Mouse (Mus musculus): ENCODE results near the gene Mcat. TPM values are rescaled to one million over a fixed set of nuclear protein-coding genes. Genes with fewer than 3 reads are reported as not detected.
A peak's percentile ranks its signal among the peaks of the same experiment; 100 is the strongest.

The Mcat gene
- total RNA-seq, 2 experiments from 2014 or later: 0.38 to 3.1 TPM

DNA sequence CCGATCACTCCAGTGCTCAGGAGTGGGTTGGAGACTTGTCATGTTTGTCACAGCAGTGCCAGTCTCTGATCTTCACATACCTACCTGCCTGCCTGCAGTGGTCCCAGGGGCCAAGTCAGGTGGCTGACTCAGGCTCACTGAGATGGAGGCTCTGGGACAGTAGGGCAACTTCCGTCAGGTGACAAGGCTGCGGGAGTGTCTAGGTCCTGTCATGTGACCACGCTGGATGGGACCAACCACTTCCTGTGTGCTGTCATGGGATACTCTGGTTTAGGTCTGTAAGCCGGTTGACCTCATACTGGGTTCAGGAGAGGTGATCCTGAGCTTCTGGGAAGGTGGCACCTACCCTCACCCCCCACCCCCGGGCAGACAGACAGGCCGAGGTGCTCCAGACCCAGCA, 17.6 kb downstream of the Mcat start:
- ATAC-seq (replicated peaks; ENCODE audit: low FRiP score, poor library complexity, severe bottlenecking): no peak

DNA sequence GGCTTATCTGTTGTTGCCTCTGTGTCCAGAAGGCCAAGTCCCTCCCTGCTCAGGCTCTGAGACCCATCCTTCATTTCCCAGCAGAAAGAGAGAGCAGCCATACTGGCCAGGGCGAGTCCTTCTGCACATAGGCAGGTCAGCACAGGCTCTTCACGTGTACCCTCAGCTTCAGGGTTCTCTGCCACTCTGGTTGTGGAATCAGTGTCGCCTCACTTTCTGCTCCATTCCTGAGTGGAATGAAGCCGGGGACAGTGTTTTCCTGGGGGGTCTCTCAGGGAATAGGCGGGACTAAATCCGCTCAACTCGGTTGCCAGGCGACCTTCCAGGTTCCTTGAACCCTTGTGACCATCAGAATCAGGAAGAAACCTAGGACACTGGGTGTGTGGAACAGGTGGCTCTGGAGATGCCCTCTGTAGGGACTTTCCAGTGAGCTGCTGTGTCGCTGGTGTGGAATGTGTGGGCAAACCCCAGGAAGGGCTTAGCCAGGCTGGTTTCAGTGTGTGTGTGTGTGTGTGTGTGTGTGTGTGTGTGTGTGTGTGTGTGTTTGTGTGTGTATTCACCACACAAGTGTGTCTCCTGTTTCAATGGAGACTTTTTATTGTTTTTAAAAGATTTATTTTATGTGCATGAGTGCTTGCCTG, 21.8 kb downstream of the Mcat start:
- ATAC-seq (replicated peaks; ENCODE audit: low FRiP score, poor library complexity, severe bottlenecking): no peak

DNA sequence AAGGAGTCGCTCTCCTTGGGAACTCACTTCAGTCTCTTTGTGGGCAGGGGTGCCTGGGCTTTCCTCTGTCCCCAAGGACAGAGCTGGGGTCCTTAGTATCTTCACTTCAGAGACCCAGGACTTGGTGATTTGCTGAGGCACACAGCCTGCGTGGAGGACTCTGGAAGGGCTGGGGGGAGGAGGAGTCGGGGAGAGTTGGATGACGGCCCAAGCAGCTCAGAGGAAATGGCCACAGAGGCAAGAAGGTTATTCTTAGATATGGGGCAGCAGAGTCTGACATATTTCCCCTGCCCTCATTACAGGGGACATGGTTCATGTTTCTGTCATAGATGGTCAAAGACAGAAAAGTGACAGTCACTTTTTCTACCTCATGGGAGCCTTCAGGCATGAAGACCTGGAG, 23.7 kb downstream of the Mcat start:
- no peak for ATAC-seq (replicated peaks; ENCODE audit: low FRiP score, poor library complexity, severe bottlenecking)

DNA sequence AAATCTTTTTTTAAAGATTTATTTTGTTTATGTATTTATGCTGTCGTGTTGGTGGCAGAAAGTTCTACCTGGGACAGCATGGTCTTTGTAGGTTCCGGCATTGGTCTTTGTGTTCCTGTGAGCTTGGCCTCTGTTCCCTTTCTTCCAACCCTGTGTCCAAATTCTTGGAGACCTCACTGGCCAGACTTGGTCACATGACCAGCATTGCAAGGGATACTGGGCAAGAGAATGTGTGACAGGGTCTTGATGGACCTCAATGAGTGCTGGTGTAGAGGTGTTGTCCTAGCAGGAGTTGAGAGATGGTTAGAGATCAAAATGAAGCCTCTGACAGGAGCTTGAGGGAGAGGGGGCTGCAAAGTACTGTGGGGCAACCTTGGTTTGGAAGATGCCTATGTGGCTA, 24.7 kb downstream of the Mcat start:
- no peak for ATAC-seq (replicated peaks; ENCODE audit: low FRiP score, poor library complexity, severe bottlenecking)

DNA sequence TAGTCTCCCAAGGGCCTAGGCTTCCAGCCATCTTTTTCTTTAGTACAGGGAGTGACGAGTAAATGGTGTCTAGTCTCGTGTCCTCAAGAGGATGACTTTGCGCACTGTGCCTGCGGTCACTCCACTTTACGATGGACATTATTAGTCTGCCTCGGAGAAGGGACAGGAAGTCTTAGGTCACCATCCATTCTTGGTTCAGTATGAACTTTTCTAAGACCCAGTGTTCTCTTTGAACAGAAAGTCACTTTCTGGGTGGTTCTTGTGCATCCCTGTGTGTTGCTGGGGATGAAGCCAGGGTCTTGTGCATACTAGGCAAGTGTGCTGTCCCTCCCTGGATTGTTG, 27.7 kb downstream of the Mcat start:
- ATAC-seq (replicated peaks; ENCODE audit: low FRiP score, poor library complexity, severe bottlenecking): no peak

DNA sequence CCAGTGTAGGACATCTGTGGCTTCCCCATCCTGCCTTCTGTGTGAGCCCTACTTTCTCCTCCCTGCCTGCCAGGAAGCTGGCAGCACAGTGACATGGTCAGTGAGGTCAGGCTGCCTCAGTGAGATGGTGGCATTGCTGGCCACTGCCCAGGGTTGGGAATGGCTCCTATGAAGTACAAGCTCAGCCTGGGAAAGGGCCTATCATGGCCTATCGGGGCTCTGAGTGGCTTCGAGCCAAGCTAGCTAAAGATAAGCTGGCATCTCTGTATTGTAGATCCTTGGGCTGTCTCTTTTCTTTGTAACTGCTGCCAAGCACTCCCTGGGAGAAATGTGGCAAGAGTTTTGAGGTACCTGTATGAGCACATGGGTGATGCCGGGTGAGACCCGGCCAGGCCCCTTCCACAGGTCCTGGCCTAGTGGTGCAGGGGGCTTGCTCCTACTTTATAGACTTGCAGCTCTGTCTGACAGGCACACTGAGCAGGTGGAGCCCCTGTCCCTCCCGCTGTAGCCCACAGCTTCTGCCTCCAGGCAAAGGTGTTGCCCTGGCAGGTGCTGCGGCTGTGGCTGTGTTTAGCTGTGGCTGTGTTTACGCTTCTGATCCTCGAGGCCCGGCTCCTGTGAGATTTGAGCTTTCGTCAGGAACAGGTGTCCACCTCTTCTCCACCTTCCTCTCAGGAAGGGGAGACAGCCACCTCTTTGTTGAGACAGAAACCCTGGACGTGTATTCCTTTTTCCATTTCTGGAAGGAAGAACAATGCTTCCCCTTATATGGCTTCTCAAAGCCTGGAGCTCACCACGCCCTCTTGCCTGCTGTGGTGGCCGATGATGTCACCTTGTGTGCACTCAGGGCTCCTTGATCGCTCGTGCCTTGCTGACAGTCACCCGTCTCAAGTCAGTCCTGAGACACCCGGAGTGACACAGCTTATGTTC, 28.4 kb downstream of the Mcat start:
- no peak for ATAC-seq (replicated peaks; ENCODE audit: low FRiP score, poor library complexity, severe bottlenecking)

DNA sequence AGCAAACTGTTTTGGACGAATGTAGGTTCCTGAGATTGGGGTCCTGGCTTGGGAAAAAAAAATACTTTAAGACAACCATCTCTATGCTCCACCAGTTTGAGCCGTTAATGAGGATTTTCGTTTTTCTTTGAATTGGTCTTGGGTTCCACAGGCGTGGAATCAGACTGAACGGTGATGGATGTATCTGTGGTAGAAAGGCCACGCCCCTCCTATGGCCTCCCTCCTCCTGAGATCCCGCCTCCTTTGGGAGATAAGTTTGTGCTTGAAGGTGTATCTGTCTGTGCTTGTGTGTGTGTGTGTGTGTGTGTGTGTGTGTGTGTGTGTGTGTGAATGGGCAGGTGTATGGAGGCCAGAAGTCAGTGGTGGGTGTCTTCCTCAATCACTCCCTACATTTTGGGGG, 31.0 kb downstream of the Mcat start:
- no peak for ATAC-seq (replicated peaks; ENCODE audit: low FRiP score, poor library complexity, severe bottlenecking)

DNA sequence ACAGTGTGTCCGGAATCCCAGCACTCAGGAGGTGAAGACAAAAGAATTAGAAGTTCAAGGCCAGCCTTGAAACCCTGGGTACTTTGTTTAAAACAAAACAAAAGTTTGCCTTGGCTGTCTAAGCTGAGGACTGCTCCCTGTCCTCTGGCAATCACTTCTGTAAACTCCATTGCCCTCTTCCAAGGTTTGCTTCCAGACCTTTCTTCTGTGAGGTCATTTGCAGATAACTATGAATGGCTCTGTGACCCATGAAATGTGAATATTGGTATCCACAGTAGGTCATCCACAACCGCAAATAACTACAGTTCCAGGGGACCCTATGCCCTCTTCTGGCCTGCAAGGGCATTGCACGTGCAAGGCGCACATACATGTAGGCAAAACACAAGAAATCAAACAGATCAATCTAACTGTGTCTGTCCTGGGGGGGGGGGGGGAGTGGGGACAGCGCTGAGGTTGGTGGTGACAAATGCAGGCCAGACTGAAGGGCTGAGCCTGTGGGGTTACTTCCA, 31.6 kb downstream of the Mcat start:
- ATAC-seq (replicated peaks; ENCODE audit: low FRiP score, poor library complexity, severe bottlenecking): 0 out of 2 replicates have a peak, but pooled peaks have one; percentile 45

DNA sequence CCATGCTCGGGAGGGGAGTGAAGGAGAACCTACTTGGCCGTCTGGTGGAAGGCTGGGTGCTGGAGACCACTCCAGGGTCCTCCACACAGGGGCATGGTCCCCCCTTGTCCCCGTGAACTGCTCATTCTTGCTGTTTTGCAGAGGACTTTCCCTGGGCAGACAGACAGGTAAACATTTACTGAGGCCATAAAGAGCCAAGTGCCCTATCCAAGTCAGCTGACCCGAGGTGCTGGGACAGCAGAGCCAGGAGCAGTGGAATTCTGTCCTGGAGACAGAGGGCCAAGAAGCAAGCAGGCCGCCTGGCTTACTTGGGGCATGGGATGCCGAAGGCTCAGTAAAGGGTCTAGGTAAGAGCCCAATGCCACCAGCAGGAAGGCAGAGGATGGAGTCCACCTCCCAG, 32.9 kb downstream of the Mcat start:
- no peak for ATAC-seq (replicated peaks; ENCODE audit: low FRiP score, poor library complexity, severe bottlenecking)

DNA sequence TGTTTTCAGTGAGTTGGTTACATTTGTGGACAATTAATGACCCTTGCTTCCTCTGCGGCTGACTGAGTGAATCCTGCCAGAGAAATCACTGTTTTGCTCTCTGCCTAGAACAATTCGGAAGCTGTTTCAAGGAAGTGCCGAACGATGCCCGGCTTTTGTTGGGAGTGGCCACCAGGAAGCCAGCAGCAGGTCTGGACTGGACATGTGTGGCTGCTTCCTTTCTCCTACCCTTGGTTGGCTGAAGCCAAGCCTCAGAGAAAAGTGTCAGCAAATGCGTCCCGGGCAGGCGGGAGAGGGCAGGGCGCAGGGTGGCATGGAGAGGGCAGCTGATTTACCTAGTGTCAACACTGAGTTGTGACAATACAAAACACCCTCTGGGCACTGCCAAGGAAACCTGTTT, 33.4 kb downstream of the Mcat start:
- no peak for ATAC-seq (replicated peaks; ENCODE audit: low FRiP score, poor library complexity, severe bottlenecking)

DNA sequence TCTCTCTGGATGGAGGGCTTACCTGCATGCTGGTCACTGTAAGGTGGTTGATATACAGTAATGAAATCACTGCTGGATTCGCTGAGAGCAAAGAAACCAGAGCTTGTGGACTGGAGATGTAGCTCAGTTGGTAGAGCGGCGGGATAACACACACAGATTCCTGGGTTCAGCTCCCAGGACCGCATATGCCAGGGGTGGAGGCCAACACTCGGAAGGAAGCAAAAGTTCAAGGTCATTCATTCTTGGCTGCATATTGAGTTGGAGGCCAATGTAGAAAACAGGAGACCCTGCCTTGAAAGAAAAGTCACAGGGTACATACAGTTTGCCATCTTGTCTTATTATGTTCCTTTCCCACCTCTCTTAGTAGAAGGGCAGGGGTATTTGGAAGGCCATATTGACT, 33.8 kb downstream of the Mcat start:
- no peak for ATAC-seq (replicated peaks; ENCODE audit: low FRiP score, poor library complexity, severe bottlenecking)

DNA sequence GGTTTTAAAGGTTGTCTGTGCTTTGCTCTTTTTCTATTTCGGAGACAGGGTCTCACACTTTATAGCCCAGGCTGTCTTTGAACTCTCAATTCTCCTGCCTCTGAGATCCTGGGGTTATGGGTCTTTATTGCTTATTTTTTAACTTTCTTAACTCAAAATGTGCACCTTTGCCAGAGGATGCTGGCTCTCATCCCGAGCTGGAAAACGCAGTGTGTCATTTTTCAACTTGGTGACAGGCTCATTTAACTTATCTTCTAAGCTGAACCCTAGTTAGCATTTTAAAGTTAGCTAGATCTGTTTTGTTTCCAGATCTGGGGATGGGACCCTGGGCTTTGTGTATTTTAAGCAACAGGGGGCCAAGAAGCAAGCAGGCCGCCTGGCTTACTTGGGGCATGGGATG, 34.7 kb downstream of the Mcat start:
- ATAC-seq (replicated peaks; ENCODE audit: low FRiP score, poor library complexity, severe bottlenecking): no peak

DNA sequence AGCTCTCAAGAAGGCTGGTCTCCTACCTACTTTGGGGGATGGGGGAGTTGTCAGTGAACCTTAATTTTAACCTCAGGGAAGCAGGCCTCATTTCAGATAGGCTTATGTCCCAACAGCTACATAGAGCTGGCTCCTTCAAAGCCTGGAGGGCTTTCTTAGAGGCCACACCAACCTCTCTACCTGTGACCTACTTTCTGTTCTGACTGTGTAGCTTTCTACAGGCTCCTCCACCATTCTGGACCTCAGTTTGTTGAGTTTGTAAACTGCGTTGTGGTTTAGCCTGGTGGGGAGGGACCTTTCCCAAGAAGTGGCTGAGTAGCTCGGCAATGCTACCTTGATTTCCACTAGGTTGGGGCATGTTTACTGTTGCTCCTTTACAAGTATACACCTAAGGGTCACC, 35.8 kb downstream of the Mcat start:
- no peak for ATAC-seq (replicated peaks; ENCODE audit: low FRiP score, poor library complexity, severe bottlenecking)

DNA sequence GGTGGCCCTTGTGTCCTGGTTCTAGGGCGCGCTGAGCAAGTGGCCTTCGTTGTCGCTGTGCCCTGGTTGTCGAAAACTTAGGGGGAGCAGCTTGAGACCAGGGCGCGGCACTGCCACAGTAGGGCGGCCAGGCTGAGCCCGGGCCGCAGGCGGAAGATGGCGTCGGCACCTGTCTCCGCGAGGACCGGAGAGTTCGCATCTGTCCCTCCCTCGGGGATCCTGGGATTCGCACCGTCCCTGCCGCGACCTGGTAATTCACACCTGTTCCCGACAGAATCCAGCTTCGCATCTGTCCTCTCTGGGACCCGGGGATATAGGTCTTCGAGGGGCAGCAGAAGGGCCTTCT, 36.5 kb downstream of the Mcat start:
- peak; percentile 65 for ATAC-seq (replicated peaks; ENCODE audit: low FRiP score, poor library complexity, severe bottlenecking)

DNA sequence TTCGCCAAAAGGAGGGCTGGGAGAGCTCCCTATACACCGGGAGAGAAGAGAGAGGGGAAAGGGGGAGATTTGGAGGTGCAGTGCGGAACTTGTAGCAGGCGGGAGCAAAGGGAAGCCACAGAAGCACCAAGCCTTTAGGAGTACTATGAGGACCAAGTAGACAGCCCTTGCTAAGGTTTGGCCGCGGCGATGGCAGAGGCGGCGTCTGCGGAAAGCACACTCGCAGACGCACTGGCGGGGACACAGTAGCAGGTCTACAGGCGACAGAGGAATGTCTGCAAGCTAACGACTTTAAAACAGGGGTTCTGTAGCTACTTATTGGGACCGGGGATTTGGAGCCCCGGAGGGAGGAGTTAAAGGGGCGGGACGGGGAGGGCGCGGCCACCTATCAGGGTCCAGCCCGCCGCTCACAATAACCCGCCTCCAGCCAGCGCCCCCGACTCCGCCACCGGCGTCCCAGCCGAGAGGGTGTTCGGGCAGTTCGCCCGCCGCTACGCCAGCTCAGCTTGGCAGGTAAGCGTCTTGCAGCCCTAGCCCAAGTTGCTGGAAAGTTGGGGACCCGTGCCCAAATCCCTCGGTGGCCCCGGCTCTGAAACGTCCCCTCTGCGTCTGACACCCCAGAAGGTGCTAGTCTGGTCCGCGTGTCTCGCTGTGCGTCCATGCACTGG, 37.0 kb downstream of the Mcat start, which contains the start of gene Bik:
Bik (plus strand) TSS at position 439 of the 668 bp plus-strand sequence.
- peak; percentile 60 for ATAC-seq (replicated peaks; ENCODE audit: low FRiP score, poor library complexity, severe bottlenecking)

DNA sequence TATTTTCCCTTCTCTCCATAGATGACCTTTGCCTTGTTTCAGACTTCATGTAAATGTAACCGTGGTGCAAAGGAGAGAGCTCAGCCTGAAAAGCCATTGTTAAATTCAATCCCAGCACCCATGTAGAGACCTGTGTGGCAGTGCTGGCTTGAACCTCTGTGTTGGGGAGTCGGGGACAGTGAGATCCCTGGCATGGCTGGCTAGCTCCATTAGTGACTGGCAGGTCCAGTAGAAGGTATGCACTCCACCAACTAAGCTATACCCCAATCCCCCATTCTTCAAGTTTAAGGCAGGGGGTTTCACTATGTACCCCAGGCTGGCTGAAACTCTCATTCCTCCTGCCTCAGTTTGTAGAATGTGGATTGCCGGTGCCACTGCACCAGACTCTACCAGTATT, 39.3 kb downstream of the Mcat start:
- no peak for ATAC-seq (replicated peaks; ENCODE audit: low FRiP score, poor library complexity, severe bottlenecking)

DNA sequence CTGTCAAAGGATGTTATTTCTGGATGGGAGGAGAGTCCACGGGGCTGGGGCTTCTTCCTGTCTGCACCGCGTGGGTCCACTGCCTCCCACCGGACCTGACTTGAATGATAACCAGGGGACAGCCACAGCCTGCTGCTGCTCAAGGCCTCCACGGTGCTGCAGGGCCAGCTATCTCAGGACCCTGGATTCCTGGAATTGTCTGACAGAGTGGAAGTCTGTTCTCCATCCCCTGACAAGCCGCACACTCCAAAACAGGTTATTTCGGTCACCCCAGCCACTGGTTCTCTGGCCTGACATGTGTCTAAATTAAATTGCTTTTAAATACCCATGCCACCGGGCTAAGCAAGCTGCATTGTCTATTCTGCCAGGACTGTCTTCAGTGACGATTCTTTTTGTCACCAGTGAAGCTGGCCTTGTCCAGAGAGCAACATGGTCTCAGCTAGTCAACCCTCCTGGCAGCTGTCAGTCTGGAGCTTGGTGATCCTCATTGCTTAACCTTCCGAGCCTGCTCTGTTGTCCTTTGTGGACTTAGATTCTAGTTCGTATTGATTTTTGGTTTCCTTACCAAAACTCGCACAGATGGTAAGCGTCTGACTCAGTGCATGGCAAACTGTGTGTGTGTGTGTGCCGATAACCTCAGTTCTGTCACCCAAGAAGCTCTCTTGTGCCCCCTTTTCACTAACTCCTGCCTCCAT, 39.8 kb downstream of the Mcat start:
- ATAC-seq (replicated peaks; ENCODE audit: low FRiP score, poor library complexity, severe bottlenecking): no peak

DNA sequence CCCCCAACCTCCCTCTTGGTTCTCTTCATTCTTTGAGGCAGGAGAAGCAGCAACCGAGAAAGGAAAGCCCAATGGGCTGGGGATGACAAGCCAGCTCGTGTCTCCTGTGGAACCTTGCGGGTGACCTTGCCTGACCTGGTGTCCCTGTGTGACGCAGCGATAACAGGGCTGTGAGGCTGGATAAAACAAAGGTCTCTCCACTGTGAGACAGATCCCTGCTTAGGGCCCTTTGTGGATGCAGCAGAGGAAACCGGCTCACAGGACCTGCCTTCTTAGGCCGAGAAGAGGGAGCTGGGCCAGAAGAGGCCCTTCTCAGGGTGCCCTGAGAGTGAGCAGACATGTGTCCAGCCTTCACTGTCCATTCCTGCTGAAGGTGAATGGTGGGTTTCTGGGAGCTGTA, 40.4 kb downstream of the Mcat start:
- ATAC-seq (replicated peaks; ENCODE audit: low FRiP score, poor library complexity, severe bottlenecking): peak; percentile 47

DNA sequence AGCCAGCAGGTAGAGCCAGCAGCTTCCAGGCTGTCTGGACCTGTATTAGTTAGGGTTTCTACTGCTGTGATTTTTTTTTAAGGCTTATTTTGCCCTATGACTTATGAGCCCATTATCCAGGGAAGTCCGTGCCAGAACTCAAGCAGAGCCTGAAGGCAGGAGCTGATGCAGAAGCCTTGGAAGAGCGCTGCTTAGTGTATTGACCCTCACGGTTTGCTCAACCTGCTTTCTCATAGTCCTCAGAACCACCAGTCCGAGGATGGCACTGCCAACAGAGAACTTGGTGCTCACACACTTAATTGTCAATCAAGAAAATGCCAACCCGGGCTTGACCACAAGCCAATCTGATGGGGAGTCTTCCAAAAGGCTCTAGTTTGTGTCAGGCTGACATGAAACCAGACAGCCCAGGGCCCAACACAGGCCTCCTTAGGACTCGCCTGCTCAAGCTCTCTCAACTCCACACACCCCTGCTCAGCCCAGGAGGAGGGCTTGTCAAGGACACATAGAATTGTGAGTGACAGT, 42.7 kb downstream of the Mcat start:
- ATAC-seq (replicated peaks; ENCODE audit: low FRiP score, poor library complexity, severe bottlenecking): no peak
